Mouse (Mus musculus) gastrocnemius, postnatal 10 days (tissue): ENCODE measurements around the gene Yae1d1. TPM values are rescaled to one million over a fixed set of nuclear protein-coding genes. Genes with fewer than 3 reads are reported as not detected.

Source experiments
- total RNA-seq, 2 experiments: library from RNA; stranded (reverse); gene quantifications; 2 replicates each; pipeline ENCODE4 v1.2.3; 2021

Yae1d1 gene
- total RNA-seq, 2 experiments from 2014 or later, result 15.7 to 18.0 TPM

Other genes with a start within 250 kb of the Yae1d1 start
- 10 to 100 TPM; 29.5 to 34.8 TPM for gene Cdk13, start 188.3 kb downstream of the Yae1d1 start, total RNA-seq
- 10 to 100 TPM; 31.0 to 33.0 TPM for gene Rala, start 49.1 kb downstream of the Yae1d1 start, total RNA-seq